Mouse (Mus musculus) heart, adult 2 months (tissue): ENCODE data around the gene Rora.

ENCODE experiments used
- CTCF ChIP-seq: fragments of 200-600 bp; IDR thresholded peaks from 2 replicates; pipeline ENCODE4 v1.8.1; 2022; ENCODE audit warnings: antibody characterized with exemption, mild to moderate bottlenecking, moderate library complexity
- POLR2A ChIP-seq: fragments of 200-500 bp; IDR thresholded peaks from 2 replicates; pipeline ENCODE4 v1.6.1; 2011; ENCODE audit warnings: mild to moderate bottlenecking, low read depth, low read length, control low read depth; ENCODE audit not compliant: insufficient read depth

GRCm38 (mm10) chr9:69343881-69344280 lies 690.3 kb downstream of the Rora start:
- no peak for TF ChIP-seq CTCF
- TF ChIP-seq POLR2A = no peak
